Mouse (Mus musculus) CH12F3 (cell line): ENCODE results near the gene Pced1b.

ENCODE experiments used
- in situ Hi-C: fragments of 300-500 bp; cut with MboI; formaldehyde crosslinking; loops from 2 replicates; pipeline ENCODE4 v1.14.3; 2020; ENCODE audit warnings: low sequenced_read_pairs

Pced1b gene

GRCm38 (mm10) chr15:97390778-97391177, 143.9 kb downstream of the Pced1b start:
- in situ Hi-C loops, result no loop called here

GRCm38 (mm10) chr15:97391436-97391835, 144.5 kb downstream of the Pced1b start:
- in situ Hi-C loops, result no loop called here

- in situ Hi-C loops, result no loop called here
Observed at GRCm38 (mm10) chr15:97394561-97394960, 147.7 kb downstream of the Pced1b start.

GRCm38 (mm10) chr15:97396586-97397299, 149.8 kb downstream of the Pced1b start:
- in situ Hi-C loops, result no loop called here

GRCm38 (mm10) chr15:97397793-97398192, 150.9 kb downstream of the Pced1b start:
- in situ Hi-C loops, result no loop called here

- in situ Hi-C loops, result no loop called here
Observed at GRCm38 (mm10) chr15:97400866-97401265, 154.0 kb downstream of the Pced1b start.

GRCm38 (mm10) chr15:97404483-97404882, 157.6 kb downstream of the Pced1b start:
- in situ Hi-C loops, result no loop called here

GRCm38 (mm10) chr15:97404998-97405397, 158.1 kb downstream of the Pced1b start:
- in situ Hi-C loops, result no loop called here

- in situ Hi-C loops, result no loop called here
Observed at GRCm38 (mm10) chr15:97406105-97406504, 159.2 kb downstream of the Pced1b start.

- in situ Hi-C loops, result no loop called here
Observed at GRCm38 (mm10) chr15:97407496-97408454, 160.9 kb downstream of the Pced1b start.

GRCm38 (mm10) chr15:97411136-97411535, 164.2 kb downstream of the Pced1b start:
- in situ Hi-C loops, result no loop called here

- in situ Hi-C loops, result no loop called here
Observed at GRCm38 (mm10) chr15:97411671-97412070, 164.8 kb downstream of the Pced1b start.

GRCm38 (mm10) chr15:97412308-97412707, 165.4 kb downstream of the Pced1b start:
- in situ Hi-C loops, result no loop called here

GRCm38 (mm10) chr15:97412861-97413260, 166.0 kb downstream of the Pced1b start:
- in situ Hi-C loops, result no loop called here

- in situ Hi-C loops, result no loop called here
Observed at GRCm38 (mm10) chr15:97414718-97415413, 168.0 kb downstream of the Pced1b start.

- in situ Hi-C loops, result no loop called here
Observed at GRCm38 (mm10) chr15:97415426-97415946, 168.6 kb downstream of the Pced1b start.

- in situ Hi-C loops, result no loop called here
Observed at GRCm38 (mm10) chr15:97420292-97420691, 173.4 kb downstream of the Pced1b start.

- in situ Hi-C loops, result no loop called here
Observed at GRCm38 (mm10) chr15:97421533-97421932, 174.6 kb downstream of the Pced1b start.

GRCm38 (mm10) chr15:97422212-97422944, 175.5 kb downstream of the Pced1b start:
- in situ Hi-C loops, result no loop called here

GRCm38 (mm10) chr15:97424375-97424774, 177.5 kb downstream of the Pced1b start:
- in situ Hi-C loops, result no loop called here
